Mouse (Mus musculus) B cell, adult 2 months (primary cell): ENCODE results near the gene Pofut1.
A peak's percentile ranks its signal among the peaks of the same experiment; 100 is the strongest.

ENCODE experiments used
- DNase-seq, 2 experiments: peaks; one replicate each; pipeline ENCODE4 v3.0.0; 2022

Pofut1 gene

DNA sequence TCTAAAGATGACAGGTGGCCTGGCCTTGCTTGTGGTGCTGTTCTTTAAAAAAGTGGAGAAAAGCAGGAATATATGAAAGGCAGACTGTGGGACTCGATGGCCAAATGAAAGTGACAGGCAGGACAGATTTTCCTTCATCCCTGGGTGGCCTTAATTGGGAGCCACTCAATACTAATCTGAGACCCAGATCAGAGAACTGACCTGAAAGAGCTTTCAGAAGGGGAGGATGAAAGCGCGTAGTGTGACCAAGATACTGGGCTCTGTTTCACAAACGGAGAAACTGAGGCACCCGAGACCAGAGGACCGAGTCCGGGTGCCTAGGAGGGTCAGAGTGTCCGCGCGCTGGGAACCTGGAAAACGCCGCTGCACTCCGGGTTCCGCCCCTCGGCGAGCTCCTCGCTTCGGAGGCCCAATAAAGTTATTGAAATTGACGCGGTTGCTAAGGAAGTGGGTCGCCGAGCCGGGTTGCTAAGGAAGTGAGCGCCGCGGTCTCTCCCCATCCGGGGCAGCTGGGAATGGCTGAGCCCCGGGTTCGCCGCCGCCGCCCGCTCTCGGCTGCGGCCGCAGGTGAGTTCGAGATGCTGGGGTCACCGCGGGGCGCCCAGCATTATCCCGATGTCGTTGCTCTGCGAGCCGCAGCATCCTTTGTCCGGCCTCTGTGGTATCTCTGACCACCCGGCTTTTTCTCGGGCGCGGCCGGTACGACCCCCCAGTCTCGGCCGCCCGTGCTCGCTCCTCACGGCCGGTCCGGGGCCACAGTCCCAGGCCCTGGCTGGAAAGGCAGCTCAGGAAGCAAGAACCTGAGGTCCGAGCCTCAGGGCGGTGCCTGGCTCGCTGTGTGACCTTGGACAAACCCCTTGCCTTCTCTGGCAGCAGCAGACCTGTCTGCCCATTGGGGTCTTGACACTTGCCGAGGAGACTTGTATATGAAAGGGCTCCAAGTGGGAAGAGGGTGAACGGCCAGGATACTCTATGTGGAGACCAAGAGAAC lies 49.9 kb downstream of the Pofut1 start, which contains the start of gene Kif3b:
Gene Kif3b, plus strand, starts transcription at position 476 of the 991 bp plus-strand sequence.
- peak; percentile 93 for DNase-seq

DNA sequence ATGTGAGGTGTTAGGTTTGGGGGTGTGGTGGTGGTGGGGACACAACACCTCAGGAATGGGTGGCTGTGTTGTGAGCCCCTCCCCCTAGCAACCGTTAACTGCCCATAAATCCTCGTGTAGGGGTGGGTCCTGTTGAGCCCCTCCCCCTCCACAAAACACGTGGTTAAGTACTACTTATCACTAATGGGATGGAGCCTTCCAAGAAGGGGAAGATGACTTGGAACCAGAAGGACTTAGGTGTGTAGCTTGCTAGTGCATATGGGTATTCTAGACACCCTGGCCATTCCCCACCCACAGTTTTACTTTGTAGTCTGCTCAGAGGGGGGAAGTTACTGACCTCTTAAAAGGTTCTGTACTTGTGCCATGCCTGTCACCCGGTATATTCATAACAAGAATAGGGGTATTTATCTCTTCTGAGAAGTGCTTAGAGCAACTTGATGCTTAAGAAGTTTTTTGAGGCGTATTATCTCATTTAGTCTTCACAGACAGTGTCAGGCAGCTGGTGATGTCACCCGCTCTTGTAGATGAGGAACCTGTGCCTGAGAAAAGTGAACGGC lies 51.0 kb downstream of the Pofut1 start:
- peak; percentile 18 to 32 for DNase-seq

DNA sequence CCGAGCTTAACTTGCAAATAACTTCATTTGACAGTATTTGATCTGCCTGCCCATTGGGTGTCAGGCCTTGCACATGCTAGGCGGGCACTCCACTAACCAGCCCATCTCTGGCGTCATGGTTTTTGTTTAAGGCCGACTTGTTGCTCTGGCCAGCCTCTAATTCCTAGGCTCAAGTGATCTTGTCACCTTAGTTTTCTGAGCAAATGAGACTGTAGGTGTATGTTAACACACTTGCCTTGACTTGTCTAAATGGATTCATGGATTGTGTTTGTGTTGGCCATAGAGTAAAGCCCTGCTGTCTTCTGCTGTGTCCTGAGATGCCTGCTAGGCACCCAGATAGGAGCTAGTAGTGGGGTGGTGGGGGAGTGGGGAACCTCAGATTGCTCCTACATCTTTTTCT lies 53.9 kb downstream of the Pofut1 start:
- no peak for DNase-seq

DNA sequence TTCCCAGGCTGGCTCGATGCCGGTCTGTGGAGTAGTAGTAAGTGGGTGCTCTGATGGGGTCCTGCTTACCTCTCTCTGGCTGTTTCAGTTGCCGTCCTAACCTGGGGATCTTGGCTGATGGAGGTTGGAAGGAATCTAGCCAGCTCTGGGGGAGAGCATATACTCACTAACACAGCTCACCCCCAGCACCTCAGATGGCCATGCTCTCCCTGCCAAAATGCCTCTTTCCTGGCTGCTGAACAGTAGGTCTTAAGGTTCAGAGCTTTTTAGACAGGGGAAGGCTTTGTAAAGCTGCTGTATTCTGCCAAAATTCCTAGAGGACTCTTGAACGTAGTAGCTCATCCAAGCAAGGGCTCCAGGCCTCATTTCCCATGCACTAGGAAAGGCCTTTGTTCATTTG lies 56.4 kb downstream of the Pofut1 start:
- DNase-seq = no peak

DNA sequence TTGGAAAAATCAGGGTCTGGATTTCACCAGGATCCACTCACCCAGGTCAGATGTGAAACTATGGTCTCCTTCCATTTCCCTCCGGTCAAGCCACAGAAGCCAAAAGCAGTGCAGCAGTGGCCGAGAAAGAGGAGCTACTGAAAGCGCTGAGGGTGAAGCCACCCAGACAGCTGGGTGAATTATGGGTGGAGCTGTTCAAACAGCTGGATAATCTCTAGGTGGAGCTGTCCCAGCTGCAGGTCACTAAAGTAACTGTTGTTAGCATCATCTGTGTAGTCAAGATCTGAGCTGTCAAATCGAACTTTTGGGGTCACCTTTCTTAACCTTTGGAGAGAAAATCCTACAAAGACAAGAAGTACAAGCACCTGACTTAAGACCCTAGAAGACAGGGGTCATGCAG lies 57.1 kb downstream of the Pofut1 start:
- no peak for DNase-seq

DNA sequence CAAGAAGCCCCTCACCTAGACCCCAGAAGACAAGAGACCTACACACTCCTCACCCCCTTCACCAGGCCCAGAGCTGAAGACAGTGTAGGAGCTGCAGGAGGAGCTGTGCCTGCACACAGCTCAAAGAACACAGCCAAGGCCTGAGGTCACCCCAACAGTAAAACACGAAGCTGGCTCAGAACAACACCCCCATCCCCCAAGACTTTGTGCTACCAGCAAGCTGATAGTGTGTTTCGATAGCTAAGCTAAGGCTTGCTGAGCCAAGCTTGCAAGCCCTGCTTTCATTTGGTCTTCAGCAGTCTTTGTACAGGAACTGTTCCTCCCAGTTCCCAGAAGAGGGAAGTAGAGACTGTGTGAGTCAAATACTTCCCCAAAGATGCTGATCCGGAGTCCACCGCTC lies 57.5 kb downstream of the Pofut1 start:
- DNase-seq = peak in 1 of 2 experiments; percentile 18

DNA sequence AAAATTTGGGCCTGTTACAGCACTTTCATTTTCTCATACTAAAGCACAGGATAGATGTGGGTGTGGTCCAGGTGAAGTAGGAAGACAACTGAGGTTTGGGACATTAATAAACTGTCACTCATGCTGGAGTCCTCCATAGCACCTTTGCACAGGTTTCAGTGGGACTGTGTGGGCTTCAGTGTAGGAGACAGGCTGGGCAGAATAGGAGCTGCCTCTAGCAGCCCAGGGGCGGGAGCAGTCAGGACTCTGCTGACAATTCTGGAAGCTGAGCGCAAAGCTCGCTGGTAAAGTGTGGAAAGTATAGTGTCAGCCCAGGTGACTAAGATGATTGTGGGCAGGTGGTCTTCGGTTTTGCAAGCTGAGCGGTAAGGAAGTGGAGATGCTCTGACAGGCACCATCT lies 59.8 kb downstream of the Pofut1 start:
- DNase-seq = no peak

DNA sequence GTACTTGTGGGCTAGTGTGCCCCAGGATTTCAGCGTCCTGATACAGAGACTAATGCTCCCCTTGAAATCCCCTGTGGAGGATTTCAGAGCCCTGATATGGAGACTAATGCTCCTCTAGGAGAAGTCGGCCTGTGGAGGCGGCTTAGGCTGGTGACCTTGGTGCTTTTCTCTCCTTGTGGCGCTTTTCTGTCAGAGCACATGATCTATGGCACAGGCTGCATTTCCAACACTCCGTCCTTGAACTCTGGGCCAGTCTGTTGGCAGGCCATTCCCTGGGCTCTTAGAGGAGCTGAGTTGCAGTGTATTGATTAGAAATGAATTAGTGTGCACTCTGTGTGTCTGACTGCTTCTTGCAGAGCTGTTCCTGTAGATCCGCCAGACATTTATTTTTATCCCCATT lies 63.9 kb downstream of the Pofut1 start:
- no peak for DNase-seq

DNA sequence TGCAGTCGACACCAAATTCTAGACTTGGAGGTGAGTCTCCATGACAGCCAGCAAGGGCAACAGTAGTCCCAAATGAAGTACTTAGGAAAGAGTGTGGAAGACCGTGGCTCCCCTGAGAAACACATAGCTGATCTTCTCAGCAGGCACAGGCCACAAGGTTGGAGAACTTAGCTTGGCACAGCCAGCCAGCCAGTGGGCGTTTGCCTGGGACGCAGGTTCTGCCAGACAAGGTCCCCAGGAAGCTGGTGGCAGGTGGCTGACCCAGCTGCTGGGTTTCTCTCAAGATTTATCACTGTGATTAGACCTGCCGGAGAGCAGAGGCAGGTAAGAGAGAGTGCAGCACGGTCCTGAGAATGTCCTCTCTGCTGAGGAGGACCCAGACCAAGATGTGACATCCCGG lies 67.3 kb downstream of the Pofut1 start:
- no peak for DNase-seq

DNA sequence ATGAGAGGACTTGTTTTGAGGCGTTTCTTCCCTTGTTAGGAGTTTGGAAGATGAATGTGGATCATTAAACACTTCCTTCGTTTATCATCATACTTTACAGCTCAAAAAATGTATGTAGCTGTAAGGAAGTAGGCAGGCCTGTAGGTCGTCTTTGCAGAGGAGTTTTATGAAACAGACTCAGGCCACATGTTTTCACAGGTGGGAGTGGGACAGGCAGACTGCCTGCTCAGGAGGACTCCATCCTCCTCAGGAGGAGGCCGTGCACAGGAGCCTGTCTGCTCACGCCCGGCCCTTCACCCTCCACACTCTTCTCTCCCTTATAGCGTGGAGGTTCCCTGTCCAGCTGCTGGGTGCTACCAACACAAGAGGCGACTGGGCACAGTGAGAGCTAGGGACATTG lies 67.8 kb downstream of the Pofut1 start:
- no peak for DNase-seq

DNA sequence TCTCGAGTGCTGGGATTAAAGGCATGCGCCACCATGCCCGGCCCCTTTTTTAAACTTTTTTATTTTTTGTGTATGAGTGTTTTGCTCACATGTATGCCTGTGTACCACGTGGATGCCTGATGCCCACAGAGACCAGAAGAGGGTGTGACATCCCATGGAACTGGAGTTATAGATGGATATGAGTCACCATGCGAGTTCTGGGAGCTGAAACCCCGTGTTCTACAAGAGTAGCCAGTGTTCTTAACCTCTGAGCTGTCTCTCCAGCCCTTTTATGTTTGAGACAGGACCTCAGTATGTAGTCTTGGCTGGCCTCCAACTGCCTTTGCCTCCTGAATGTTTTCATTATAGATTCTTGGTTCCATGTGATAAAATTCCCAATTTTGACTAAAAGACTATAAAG lies 68.9 kb downstream of the Pofut1 start:
- no peak for DNase-seq

DNA sequence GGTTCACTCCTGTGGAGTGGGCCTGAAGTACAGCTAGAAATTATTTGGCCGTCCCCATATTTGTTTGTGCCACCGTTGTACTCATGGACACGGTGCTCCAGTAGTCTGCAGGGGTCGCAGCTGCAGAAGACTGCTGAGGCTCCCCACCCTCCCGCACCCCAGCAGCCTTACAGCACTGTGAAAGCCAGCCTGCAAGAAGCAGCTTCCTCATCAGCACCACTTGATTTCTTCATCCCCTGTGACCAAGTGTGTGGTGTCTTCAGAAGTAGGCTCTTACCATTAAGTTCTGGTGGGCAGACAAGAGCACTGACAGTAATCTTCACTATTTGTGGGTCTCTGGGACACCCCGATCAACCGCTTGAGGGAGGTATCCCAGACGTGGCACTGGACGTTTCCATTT lies 71.6 kb downstream of the Pofut1 start:
- DNase-seq = no peak

DNA sequence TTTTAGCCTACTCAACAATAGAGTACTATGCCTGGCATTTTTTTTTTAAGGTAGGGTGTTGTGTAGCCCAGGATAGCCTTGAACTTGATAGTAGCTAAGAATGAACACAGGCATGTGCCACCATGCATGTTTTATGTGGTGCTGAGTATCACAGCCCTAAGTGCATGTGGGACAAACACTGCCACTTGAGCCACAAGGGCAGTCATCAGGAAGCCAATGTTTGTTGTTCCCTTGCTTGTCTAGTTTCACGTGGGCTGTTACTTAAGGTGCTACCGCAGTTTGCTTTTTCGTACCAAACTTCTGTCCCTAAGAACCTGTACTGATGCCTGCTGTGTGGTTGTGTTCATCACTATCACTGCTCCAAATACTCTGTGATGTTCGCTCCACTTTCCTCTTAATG lies 77.1 kb downstream of the Pofut1 start:
- no peak for DNase-seq

DNA sequence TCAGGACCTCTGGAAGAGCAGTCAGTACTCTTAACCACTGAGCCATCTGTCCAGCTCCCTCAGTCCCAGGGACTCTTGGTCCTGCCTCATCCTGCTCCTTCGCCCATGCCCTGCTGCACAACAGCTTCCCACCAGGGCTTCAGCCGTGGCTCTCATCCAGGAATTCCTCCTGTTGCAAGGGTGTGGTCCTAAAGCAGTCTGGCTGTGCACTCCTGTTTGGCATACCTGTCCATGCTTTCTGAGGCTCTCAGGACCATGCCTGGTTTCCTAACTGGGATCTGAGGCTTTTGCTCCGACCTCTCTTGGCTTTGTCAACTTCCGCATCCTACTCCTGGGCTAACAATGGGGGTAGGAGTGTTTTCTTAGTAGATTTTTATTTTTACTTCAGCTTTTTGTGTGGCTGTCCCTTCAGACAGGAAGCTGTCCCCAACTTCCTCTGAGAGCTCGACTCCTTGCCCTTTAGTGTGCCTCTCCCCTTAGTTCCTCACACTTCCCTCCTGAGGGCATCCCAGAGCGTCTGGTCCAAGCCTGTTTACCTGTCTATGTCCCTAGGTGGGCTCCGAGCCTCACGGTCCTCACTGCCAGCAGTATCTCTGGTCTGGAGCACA lies 77.8 kb downstream of the Pofut1 start:
- no peak for DNase-seq
